Mouse (Mus musculus) E14TG2a.4 (cell line): ENCODE measurements around the gene Stx18.

Experiments used
- H3K27me3 ChIP-seq: 2 replicates; pipeline ENCODE4 v1.6.1; 2014; ENCODE audit warnings: low read length, control low read depth; ENCODE audit not compliant: insufficient read depth
- H3K36me3 ChIP-seq: 2 replicates; pipeline ENCODE4 v1.6.1; 2014; ENCODE audit warnings: low read length, control low read depth; ENCODE audit not compliant: insufficient read depth
- H3K4me1 ChIP-seq: replicated peaks from 2 replicates; pipeline ENCODE4 v1.6.1; 2014; ENCODE audit warnings: low read depth, low read length, control low read depth
- H3K4me3 ChIP-seq: replicated peaks from 2 replicates; pipeline ENCODE4 v1.5.1; 2014; ENCODE audit warnings: mild to moderate bottlenecking, low read length
- H3K9me3 ChIP-seq: 2 replicates; pipeline ENCODE4 v1.6.1; 2014; ENCODE audit warnings: low read length, control low read depth
- CTCF ChIP-seq: conservative IDR thresholded peaks from 2 replicates; pipeline ENCODE4 v1.5.1; 2014; ENCODE audit warnings: low read length
- NANOG ChIP-seq: IDR thresholded peaks from 2 replicates; pipeline ENCODE4 v1.6.1; 2014; ENCODE audit warnings: borderline replicate concordance, low read length, mixed read lengths
- POU5F1 ChIP-seq: IDR thresholded peaks from 2 replicates; pipeline ENCODE4 v1.6.1; 2014; ENCODE audit warnings: low read length, borderline replicate concordance

Gene Stx18

GRCm38 (mm10) chr5:38064701-38065100, 26.2 kb downstream of the Stx18 start:
- Histone ChIP-seq H3K4me3 (no peak overlapping the region), H3K9me3 (no peaks in the 10 kb centered on the region), H3K36me3 (no peaks in the 10 kb centered on the region), H3K27me3 (no peaks in the 10 kb centered on the region), H3K4me1 (no peaks in the 10 kb centered on the region)
- TF ChIP-seq POU5F1: no peak
- TF ChIP-seq CTCF: no peak
- no peak for TF ChIP-seq NANOG

GRCm38 (mm10) chr5:38065454-38065853, 26.9 kb downstream of the Stx18 start:
- Histone ChIP-seq H3K27me3 (no peaks in the 10 kb centered on the region), H3K4me3 (no peak overlapping the region), H3K36me3 (no peaks in the 10 kb centered on the region), H3K4me1 (no peaks in the 10 kb centered on the region), H3K9me3 (no peaks in the 10 kb centered on the region)
- TF ChIP-seq POU5F1: no peak
- TF ChIP-seq CTCF: no peak
- no peak for TF ChIP-seq NANOG

DNA sequence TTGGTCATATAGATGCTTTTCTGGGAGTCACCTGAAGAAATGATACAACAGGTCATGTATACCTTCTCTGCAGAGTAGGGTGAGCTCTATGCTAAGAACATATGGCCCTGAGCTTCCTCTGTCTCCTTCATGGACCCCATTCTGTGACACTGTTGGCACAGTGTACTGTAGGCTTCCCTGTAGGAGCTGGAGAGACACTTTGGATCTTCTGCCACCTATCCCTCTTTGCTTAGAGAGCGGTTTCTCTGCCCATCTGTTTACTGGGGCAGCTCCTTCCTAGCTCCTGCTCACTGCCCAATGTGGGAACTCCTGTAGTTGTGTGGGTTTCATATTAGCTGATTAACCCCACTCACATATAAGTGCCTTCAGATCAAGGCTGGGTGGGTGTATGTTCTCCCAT, 28.1 kb downstream of the Stx18 start:
- H3K4me1 ChIP-seq: no peaks in the 10 kb centered on the region
- H3K9me3 ChIP-seq: no peaks in the 10 kb centered on the region
- no peaks in the 10 kb centered on the region for H3K27me3 ChIP-seq
- TF ChIP-seq CTCF (no peak), POU5F1 (no peak), NANOG (no peak)
- no peak overlapping the region for H3K4me3 ChIP-seq
- H3K36me3 ChIP-seq: no peaks in the 10 kb centered on the region

- H3K4me3 ChIP-seq: no peak overlapping the region
- TF ChIP-seq CTCF (no peak), POU5F1 (no peak), NANOG (no peak)
- H3K27me3 ChIP-seq: no peaks in the 10 kb centered on the region
- H3K9me3 ChIP-seq: peaks cover 9% of the 10 kb centered on the region; the same call in 1 of the 2 replicates
- 0 out of 2 replicates have a peak, but pooled peaks cover 3% of the 10 kb centered on the region for H3K4me1 ChIP-seq
- no peaks in the 10 kb centered on the region for H3K36me3 ChIP-seq
These were observed 37.8 kb downstream of the Stx18 start for GRCm38 (mm10) chr5:38076326-38076725.

- Histone ChIP-seq H3K27me3 (no peaks in the 10 kb centered on the region), H3K4me1 (0 out of 2 replicates have a peak, but pooled peaks cover 2% of the 10 kb centered on the region), H3K9me3 (peaks cover 4% of the 10 kb centered on the region; the same call in 1 of the 2 replicates), H3K4me3 (no peak overlapping the region), H3K36me3 (no peaks in the 10 kb centered on the region)
- TF ChIP-seq NANOG (no peak), POU5F1 (no peak), CTCF (no peak)
These were observed 40.0 kb downstream of the Stx18 start for GRCm38 (mm10) chr5:38078575-38078974.

DNA sequence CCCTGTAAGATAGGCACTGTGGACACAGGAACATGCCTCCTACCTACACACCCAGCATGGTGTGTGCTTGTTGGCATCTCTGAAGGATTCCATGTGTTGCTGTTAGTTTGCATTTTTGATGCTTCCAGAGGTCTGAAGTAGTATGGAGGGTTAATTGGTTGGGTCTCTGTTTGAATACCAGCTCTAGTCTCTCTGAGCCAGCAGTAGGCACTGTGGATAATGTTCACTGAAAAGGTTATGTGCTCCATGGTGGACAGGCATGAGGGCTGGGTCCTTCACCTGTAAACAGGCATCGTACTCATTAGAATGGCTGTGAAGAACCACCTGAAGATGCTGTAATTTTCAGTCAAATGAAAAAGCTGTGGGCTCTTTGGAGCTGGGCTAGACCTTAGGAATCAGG, 41.9 kb downstream of the Stx18 start:
- H3K4me1 ChIP-seq: 0 out of 2 replicates have a peak, but pooled peaks cover 2% of the 10 kb centered on the region
- H3K36me3 ChIP-seq: no peaks in the 10 kb centered on the region
- no peaks in the 10 kb centered on the region for H3K27me3 ChIP-seq
- TF ChIP-seq POU5F1 (no peak), CTCF (no peak), NANOG (no peak)
- H3K9me3 ChIP-seq: no peaks in the 10 kb centered on the region
- no peak overlapping the region for H3K4me3 ChIP-seq

DNA sequence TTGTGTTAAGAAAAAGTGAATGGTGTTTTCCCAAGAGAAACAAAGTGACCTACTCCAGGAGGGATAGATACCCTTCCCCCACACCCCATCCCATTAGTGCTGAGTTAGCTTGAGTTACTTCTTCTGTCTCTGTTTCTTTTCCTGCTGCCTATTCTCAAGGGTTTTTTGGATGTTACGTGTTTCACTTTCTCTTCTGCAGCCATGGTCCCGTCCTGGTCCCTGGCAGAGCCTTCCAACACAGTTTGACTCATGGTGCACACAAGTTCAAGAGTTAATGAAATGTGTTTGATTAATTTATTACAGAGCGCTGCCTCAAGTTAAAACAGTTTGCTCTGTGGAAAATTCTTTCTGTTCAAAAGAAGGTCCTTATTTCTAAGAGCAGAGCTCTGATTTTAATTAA, 44.0 kb downstream of the Stx18 start:
- Histone ChIP-seq H3K27me3 (no peaks in the 10 kb centered on the region), H3K36me3 (no peaks in the 10 kb centered on the region), H3K4me3 (no peak overlapping the region), H3K4me1 (0 out of 2 replicates have a peak, but pooled peaks cover 2% of the 10 kb centered on the region), H3K9me3 (no peaks in the 10 kb centered on the region)
- TF ChIP-seq NANOG (no peak), CTCF (no peak), POU5F1 (no peak)

DNA sequence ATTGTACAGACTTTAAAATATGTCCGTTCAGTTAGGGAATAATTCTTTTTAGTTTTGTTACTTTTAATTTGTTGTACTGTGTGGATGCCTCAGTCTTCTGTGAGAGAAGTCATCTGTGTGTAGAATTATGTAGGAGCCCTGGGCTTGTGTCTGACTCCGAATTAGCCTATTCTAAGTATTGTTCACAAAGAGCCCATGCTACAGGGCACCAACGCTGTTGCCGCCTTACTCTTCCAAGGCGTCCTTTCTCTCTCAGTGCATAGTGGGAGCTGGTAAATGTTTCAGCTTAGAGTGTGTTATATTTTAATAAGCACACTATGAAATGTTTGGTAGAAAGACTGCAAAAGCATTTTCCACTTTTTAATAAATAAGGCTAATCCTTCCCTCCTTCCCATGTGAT, 44.8 kb downstream of the Stx18 start:
- no peaks in the 10 kb centered on the region for H3K27me3 ChIP-seq
- no peak for TF ChIP-seq NANOG
- no peak for TF ChIP-seq CTCF
- no peak for TF ChIP-seq POU5F1
- H3K4me1 ChIP-seq: 0 out of 2 replicates have a peak, but pooled peaks cover 2% of the 10 kb centered on the region
- H3K4me3 ChIP-seq: no peak overlapping the region
- H3K9me3 ChIP-seq: no peaks in the 10 kb centered on the region
- H3K36me3 ChIP-seq: no peaks in the 10 kb centered on the region

GRCm38 (mm10) chr5:38084616-38085015, 46.1 kb downstream of the Stx18 start:
- TF ChIP-seq CTCF (no peak), NANOG (no peak), POU5F1 (no peak)
- no peaks in the 10 kb centered on the region for H3K36me3 ChIP-seq
- H3K9me3 ChIP-seq: no peaks in the 10 kb centered on the region
- no peaks in the 10 kb centered on the region for H3K27me3 ChIP-seq
- no peak overlapping the region for H3K4me3 ChIP-seq
- H3K4me1 ChIP-seq: 0 out of 2 replicates have a peak, but pooled peaks cover 3% of the 10 kb centered on the region
